Mouse (Mus musculus): ENCODE measurements around the gene Patj. TPM values are rescaled to one million over a fixed set of nuclear protein-coding genes. Genes with fewer than 3 reads are reported as not detected.

Patj gene
- polyA plus RNA-seq, 1 experiment from 2014 or later: 17.1 TPM

GRCm38 (mm10) chr4:98535446-98535845 is 139.9 kb downstream of the Patj start:
- no peak for ATAC-seq (ENCODE audit: insufficient read depth, low FRiP score, low read depth)

GRCm38 (mm10) chr4:98541591-98541990 is 146.0 kb downstream of the Patj start:
- H3K27ac ChIP-seq: no peak overlapping the region
- no peak overlapping the region for H3K4me2 ChIP-seq
- ATAC-seq (ENCODE audit: insufficient read depth, low FRiP score, low read depth): no peak
- H3K9ac ChIP-seq: no peak overlapping the region
- H3K27me3 ChIP-seq (replicated peaks): no peaks in the 10 kb centered on the region
- H3K36me3 ChIP-seq: no peaks in the 10 kb centered on the region
- H3K9me3 ChIP-seq: no peaks in the 10 kb centered on the region
- H3K4me3 ChIP-seq (replicated peaks): no peak overlapping the region
- 70% methylated on average over 2 of the region's 2 CpGs for WGBS
- no peaks in the 10 kb centered on the region for H3K4me1 ChIP-seq

More at GRCm38 (mm10) chr4:98535446-98535845, 139.9 kb downstream of the Patj start:
- H3K4me2 ChIP-seq: no peak overlapping the region
- no peak overlapping the region for H3K4me3 ChIP-seq (replicated peaks)
- no peaks in the 10 kb centered on the region for H3K9me3 ChIP-seq
- H3K36me3 ChIP-seq: no peaks in the 10 kb centered on the region
- H3K27me3 ChIP-seq (replicated peaks): no peaks in the 10 kb centered on the region
- no peak overlapping the region for H3K27ac ChIP-seq
- 74% methylated on average over 3 of the region's 3 CpGs for WGBS
- H3K4me1 ChIP-seq: no peaks in the 10 kb centered on the region
- no peak overlapping the region for H3K9ac ChIP-seq

- no peaks in the 10 kb centered on the region for H3K36me3 ChIP-seq
- ATAC-seq (ENCODE audit: insufficient read depth, low FRiP score, low read depth): no peak
- no peak overlapping the region for H3K4me2 ChIP-seq
- 75% methylated on average over 3 of the region's 3 CpGs for WGBS
- H3K9ac ChIP-seq: no peak overlapping the region
- H3K27ac ChIP-seq: no peak overlapping the region
- no peaks in the 10 kb centered on the region for H3K27me3 ChIP-seq (replicated peaks)
- H3K4me3 ChIP-seq (replicated peaks): no peak overlapping the region
- no peaks in the 10 kb centered on the region for H3K9me3 ChIP-seq
- H3K4me1 ChIP-seq: no peaks in the 10 kb centered on the region
These were observed 147.4 kb downstream of the Patj start for GRCm38 (mm10) chr4:98543001-98543400.

GRCm38 (mm10) chr4:98545376-98545775 is 149.8 kb downstream of the Patj start:
- no peaks in the 10 kb centered on the region for H3K9me3 ChIP-seq
- no peak overlapping the region for H3K27ac ChIP-seq
- no peak overlapping the region for H3K4me2 ChIP-seq
- H3K4me3 ChIP-seq (replicated peaks): no peak overlapping the region
- WGBS: 31% methylated on average over 1 of the region's 1 CpGs
- no peak overlapping the region for H3K9ac ChIP-seq
- no peak for ATAC-seq (ENCODE audit: insufficient read depth, low FRiP score, low read depth)
- no peaks in the 10 kb centered on the region for H3K27me3 ChIP-seq (replicated peaks)
- H3K4me1 ChIP-seq: no peaks in the 10 kb centered on the region
- H3K36me3 ChIP-seq: no peaks in the 10 kb centered on the region

- 62% methylated on average over 12 of the region's 12 CpGs for WGBS
- H3K27ac ChIP-seq: no peak overlapping the region
These were observed 151.0 kb downstream of the Patj start for GRCm38 (mm10) chr4:98546456-98547176.

GRCm38 (mm10) chr4:98549491-98549890 is 153.9 kb downstream of the Patj start:
- H3K4me3 ChIP-seq (replicated peaks): no peak overlapping the region

More at GRCm38 (mm10) chr4:98546456-98547176, 151.0 kb downstream of the Patj start:
- no peak for ATAC-seq (ENCODE audit: insufficient read depth, low FRiP score, low read depth)
- Histone ChIP-seq H3K9ac (no peak overlapping the region), H3K9me3 (no peaks in the 10 kb centered on the region), H3K4me1 (no peaks in the 10 kb centered on the region), H3K36me3 (no peaks in the 10 kb centered on the region), H3K4me3 (replicated peaks) (no peak overlapping the region), H3K27me3 (replicated peaks) (no peaks in the 10 kb centered on the region), H3K4me2 (no peak overlapping the region)

GRCm38 (mm10) chr4:98550116-98550515 is 154.5 kb downstream of the Patj start:
- 91% methylated on average over 5 of the region's 5 CpGs for WGBS

More at GRCm38 (mm10) chr4:98549491-98549890, 153.9 kb downstream of the Patj start:
- Histone ChIP-seq H3K4me1 (no peaks in the 10 kb centered on the region), H3K27me3 (replicated peaks) (no peaks in the 10 kb centered on the region), H3K9ac (no peak overlapping the region), H3K4me2 (no peak overlapping the region), H3K36me3 (no peaks in the 10 kb centered on the region), H3K27ac (no peak overlapping the region), H3K9me3 (no peaks in the 10 kb centered on the region)
- no peak for ATAC-seq (ENCODE audit: insufficient read depth, low FRiP score, low read depth)
- 84% methylated on average over 7 of the region's 7 CpGs for WGBS

GRCm38 (mm10) chr4:98555666-98556065 is 160.1 kb downstream of the Patj start:
- Histone ChIP-seq H3K36me3 (no peaks in the 10 kb centered on the region), H3K4me2 (no peak overlapping the region), H3K9ac (no peak overlapping the region), H3K27ac (no peak overlapping the region), H3K9me3 (no peaks in the 10 kb centered on the region), H3K27me3 (replicated peaks) (no peaks in the 10 kb centered on the region), H3K4me3 (replicated peaks) (no peak overlapping the region), H3K4me1 (no peaks in the 10 kb centered on the region)
- ATAC-seq (ENCODE audit: insufficient read depth, low FRiP score, low read depth): no peak
- 88% methylated on average over 2 of the region's 2 CpGs for WGBS

More at GRCm38 (mm10) chr4:98550116-98550515, 154.5 kb downstream of the Patj start:
- Histone ChIP-seq H3K27ac (no peak overlapping the region), H3K4me1 (no peaks in the 10 kb centered on the region), H3K4me3 (replicated peaks) (no peak overlapping the region), H3K9ac (no peak overlapping the region), H3K36me3 (no peaks in the 10 kb centered on the region), H3K9me3 (no peaks in the 10 kb centered on the region), H3K27me3 (replicated peaks) (no peaks in the 10 kb centered on the region), H3K4me2 (no peak overlapping the region)
- ATAC-seq (ENCODE audit: insufficient read depth, low FRiP score, low read depth): no peak

- WGBS: 86% methylated on average over 6 of the region's 6 CpGs
- no peak overlapping the region for H3K4me2 ChIP-seq
- ATAC-seq (ENCODE audit: insufficient read depth, low FRiP score, low read depth): no peak
- H3K27me3 ChIP-seq (replicated peaks): no peaks in the 10 kb centered on the region
- H3K4me1 ChIP-seq: no peaks in the 10 kb centered on the region
- H3K27ac ChIP-seq: no peak overlapping the region
- no peaks in the 10 kb centered on the region for H3K36me3 ChIP-seq
- no peaks in the 10 kb centered on the region for H3K9me3 ChIP-seq
- no peak overlapping the region for H3K4me3 ChIP-seq (replicated peaks)
- no peak overlapping the region for H3K9ac ChIP-seq
These were observed 160.9 kb downstream of the Patj start for GRCm38 (mm10) chr4:98556449-98556848.

- Histone ChIP-seq H3K4me2 (no peak overlapping the region), H3K27me3 (replicated peaks) (no peaks in the 10 kb centered on the region), H3K36me3 (no peaks in the 10 kb centered on the region), H3K9me3 (no peaks in the 10 kb centered on the region), H3K4me1 (no peaks in the 10 kb centered on the region), H3K9ac (no peak overlapping the region), H3K4me3 (replicated peaks) (no peak overlapping the region), H3K27ac (no peak overlapping the region)
- 91% methylated on average over 13 of the region's 13 CpGs for WGBS
- ATAC-seq (ENCODE audit: insufficient read depth, low FRiP score, low read depth): no peak
These were observed 161.6 kb downstream of the Patj start for GRCm38 (mm10) chr4:98557192-98557591.

GRCm38 (mm10) chr4:98560196-98560830 is 164.7 kb downstream of the Patj start:
- H3K4me2 ChIP-seq: no peak overlapping the region
- peaks cover 9% of the 10 kb centered on the region; the same call in 1 of the 2 replicates for H3K4me1 ChIP-seq
- no peaks in the 10 kb centered on the region for H3K9me3 ChIP-seq
- ATAC-seq (ENCODE audit: insufficient read depth, low FRiP score, low read depth): no peak
- H3K27ac ChIP-seq: no peak overlapping the region
- H3K9ac ChIP-seq: no peak overlapping the region
- H3K4me3 ChIP-seq (replicated peaks): no peak overlapping the region
- H3K27me3 ChIP-seq (replicated peaks): no peaks in the 10 kb centered on the region
- 71% methylated on average over 9 of the region's 9 CpGs for WGBS
- no peaks in the 10 kb centered on the region for H3K36me3 ChIP-seq

GRCm38 (mm10) chr4:98563082-98563481 is 167.5 kb downstream of the Patj start:
- WGBS: 58% methylated on average over 5 of the region's 5 CpGs

More at GRCm38 (mm10) chr4:98563082-98563481, 167.5 kb downstream of the Patj start:
- Histone ChIP-seq H3K4me1 (peaks cover 9% of the 10 kb centered on the region; the same call in 1 of the 2 replicates), H3K36me3 (no peaks in the 10 kb centered on the region), H3K27me3 (replicated peaks) (no peaks in the 10 kb centered on the region), H3K4me3 (replicated peaks) (no peak overlapping the region), H3K9ac (no peak overlapping the region), H3K27ac (peak overlapping the region; percentile 18; the same call in 1 of the 2 replicates), H3K9me3 (no peaks in the 10 kb centered on the region), H3K4me2 (no peak overlapping the region)
- ATAC-seq (ENCODE audit: insufficient read depth, low FRiP score, low read depth): no peak

Measured in stomach, embryonic 15.5 days (tissue).